Mouse (Mus musculus) small intestine, adult 2 months (tissue): ENCODE measurements around the gene Slc25a43.
"Not testable (repeated sequence)": the region's sequence is repeated elsewhere in the genome, so short reads cannot be mapped to it uniquely, and the experiment has no call there.

Experiments used
- CTCF ChIP-seq: fragments of 200-500 bp; IDR thresholded peaks from 2 replicates; pipeline ENCODE4 v1.5.1; 2012; ENCODE audit warnings: low read depth, mild to moderate bottlenecking, control low read depth, inconsistent platforms, low read length, moderate library complexity, mixed read lengths; ENCODE audit not compliant: insufficient replicate concordance, insufficient read length; ENCODE audit errors: extremely low read depth
- POLR2A ChIP-seq: fragments of 200-500 bp; IDR thresholded peaks from 2 replicates; pipeline ENCODE4 v1.6.1; 2012; ENCODE audit warnings: low read depth, mild to moderate bottlenecking, control low read depth, inconsistent platforms, low read length, moderate library complexity

DNA sequence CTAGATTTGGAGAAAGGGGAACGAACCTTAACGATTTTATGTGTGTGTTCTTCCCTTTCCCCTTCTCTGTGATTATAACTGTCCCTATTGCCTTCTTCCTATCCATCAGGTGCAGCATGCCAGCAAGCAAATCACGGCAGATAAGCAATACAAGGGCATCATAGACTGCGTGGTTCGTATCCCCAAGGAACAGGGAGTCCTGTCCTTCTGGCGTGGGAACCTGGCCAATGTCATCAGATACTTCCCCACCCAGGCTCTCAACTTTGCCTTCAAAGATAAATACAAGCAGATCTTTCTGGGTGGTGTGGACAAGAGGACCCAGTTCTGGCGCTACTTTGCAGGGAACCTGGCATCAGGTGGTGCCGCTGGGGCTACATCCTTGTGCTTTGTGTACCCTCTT is 53.3 kb downstream of the Slc25a43 start:
- not testable (repeated sequence) for TF ChIP-seq POLR2A, CTCF
